Mouse (Mus musculus): ENCODE measurements around the gene Hbb-y. TPM values are rescaled to one million over a fixed set of nuclear protein-coding genes. Genes with fewer than 3 reads are reported as not detected.

Gene Hbb-y
- 35.5 and 42.6 TPM in 2 replicates for polyA plus RNA-seq (2015; fragmentation: Nextera tagmentation; extraction: Ambion mirVana)

GRCm38 (mm10) chr7:103853090-103853489, at the start of gene Hbb-y:
Hbb-y (minus strand) TSS chr7:103853216.
- Histone ChIP-seq H3K36me3 (ENCODE audit: control insufficient read depth, insufficient read depth, low read length) (no peaks in the 10 kb centered on the region), H3K4me1 (ENCODE audit: control insufficient read depth, insufficient read depth, low read length) (no peaks in the 10 kb centered on the region), H3K27ac (ENCODE audit: low read length) (no peak within 1 kb of the TSS), H3K9me3 (replicated peaks; ENCODE audit: control insufficient read depth, low read length) (no peaks in the 10 kb centered on the region), H3K4me2 (ENCODE audit: low read depth, low read length) (no peak within 1 kb of the TSS), H3K27me3 (ENCODE audit: control insufficient read depth, insufficient read depth, low read length) (no peaks in the 10 kb centered on the region), H3K4me3 (replicated peaks; ENCODE audit: low read length) (no peak within 1 kb of the TSS), H3K9ac (ENCODE audit: low read length) (no peak within 1 kb of the TSS)
- ATAC-seq (ENCODE audit: insufficient read depth, low FRiP score): no peak
- 64% methylated on average over 2 of the region's 2 CpGs for WGBS

- Histone ChIP-seq H3K9ac (ENCODE audit: low read length) (no peak within 1 kb of the TSS), H3K27ac (ENCODE audit: low read length) (no peak within 1 kb of the TSS), H3K27me3 (ENCODE audit: control insufficient read depth, insufficient read depth, low read length) (no peaks in the 10 kb centered on the region), H3K4me2 (ENCODE audit: low read depth, low read length) (no peak within 1 kb of the TSS), H3K36me3 (ENCODE audit: control insufficient read depth, insufficient read depth, low read length) (no peaks in the 10 kb centered on the region), H3K4me1 (ENCODE audit: control insufficient read depth, insufficient read depth, low read length) (no peaks in the 10 kb centered on the region), H3K4me3 (replicated peaks; ENCODE audit: low read length) (no peak within 1 kb of the TSS), H3K9me3 (replicated peaks; ENCODE audit: control insufficient read depth, low read length) (no peaks in the 10 kb centered on the region)
- ATAC-seq (ENCODE audit: insufficient read depth, low FRiP score): no peak
- 67% methylated on average over 1 of the region's 1 CpGs for WGBS
Observed at GRCm38 (mm10) chr7:103894385-103894784, 41.4 kb upstream of the Hbb-y start, which contains the start of gene Olfr64. Olfr64 (minus strand) TSS chr7:103894485.

GRCm38 (mm10) chr7:103886152-103886551, 33.1 kb upstream of the Hbb-y start, which contains the start of gene Olfr66:
Olfr66 (minus strand) TSS chr7:103886252.
- Histone ChIP-seq H3K36me3 (ENCODE audit: control insufficient read depth, insufficient read depth, low read length) (no peaks in the 10 kb centered on the region), H3K27me3 (ENCODE audit: control insufficient read depth, insufficient read depth, low read length) (no peaks in the 10 kb centered on the region), H3K4me1 (ENCODE audit: control insufficient read depth, insufficient read depth, low read length) (no peaks in the 10 kb centered on the region), H3K4me3 (replicated peaks; ENCODE audit: low read length) (no peak within 1 kb of the TSS), H3K9me3 (replicated peaks; ENCODE audit: control insufficient read depth, low read length) (no peaks in the 10 kb centered on the region), H3K9ac (ENCODE audit: low read length) (no peak within 1 kb of the TSS), H3K4me2 (ENCODE audit: low read depth, low read length) (no peak within 1 kb of the TSS), H3K27ac (ENCODE audit: low read length) (no peak within 1 kb of the TSS)
- no peak for ATAC-seq (ENCODE audit: insufficient read depth, low FRiP score)

GRCm38 (mm10) chr7:103877093-103877492, 24.1 kb upstream of the Hbb-y start:
- Histone ChIP-seq H3K36me3 (ENCODE audit: control insufficient read depth, insufficient read depth, low read length) (no peaks in the 10 kb centered on the region), H3K9me3 (replicated peaks; ENCODE audit: control insufficient read depth, low read length) (no peaks in the 10 kb centered on the region), H3K27me3 (ENCODE audit: control insufficient read depth, insufficient read depth, low read length) (no peaks in the 10 kb centered on the region), H3K27ac (ENCODE audit: low read length) (no peak overlapping the region), H3K4me3 (replicated peaks; ENCODE audit: low read length) (no peak overlapping the region), H3K4me2 (ENCODE audit: low read depth, low read length) (no peak overlapping the region), H3K9ac (ENCODE audit: low read length) (no peak overlapping the region), H3K4me1 (ENCODE audit: control insufficient read depth, insufficient read depth, low read length) (no peaks in the 10 kb centered on the region)
- WGBS: 69% methylated on average over 2 of the region's 2 CpGs
- no peak for ATAC-seq (ENCODE audit: insufficient read depth, low FRiP score)

GRCm38 (mm10) chr7:103874451-103874850, 21.4 kb upstream of the Hbb-y start:
- no peaks in the 10 kb centered on the region for H3K4me1 ChIP-seq (ENCODE audit: control insufficient read depth, insufficient read depth, low read length)
- H3K27ac ChIP-seq (ENCODE audit: low read length): no peak overlapping the region
- H3K27me3 ChIP-seq (ENCODE audit: control insufficient read depth, insufficient read depth, low read length): no peaks in the 10 kb centered on the region
- 45% methylated on average over 5 of the region's 5 CpGs for WGBS
- no peak overlapping the region for H3K4me3 ChIP-seq (replicated peaks; ENCODE audit: low read length)
- H3K36me3 ChIP-seq (ENCODE audit: control insufficient read depth, insufficient read depth, low read length): no peaks in the 10 kb centered on the region
- no peak overlapping the region for H3K9ac ChIP-seq (ENCODE audit: low read length)
- H3K9me3 ChIP-seq (replicated peaks; ENCODE audit: control insufficient read depth, low read length): no peaks in the 10 kb centered on the region
- no peak overlapping the region for H3K4me2 ChIP-seq (ENCODE audit: low read depth, low read length)
- ATAC-seq (ENCODE audit: insufficient read depth, low FRiP score): no peak

GRCm38 (mm10) chr7:103873064-103873463, 20.0 kb upstream of the Hbb-y start:
- ATAC-seq (ENCODE audit: insufficient read depth, low FRiP score): no peak
- no peak overlapping the region for H3K4me2 ChIP-seq (ENCODE audit: low read depth, low read length)
- no peaks in the 10 kb centered on the region for H3K27me3 ChIP-seq (ENCODE audit: control insufficient read depth, insufficient read depth, low read length)
- no peaks in the 10 kb centered on the region for H3K36me3 ChIP-seq (ENCODE audit: control insufficient read depth, insufficient read depth, low read length)
- H3K9me3 ChIP-seq (replicated peaks; ENCODE audit: control insufficient read depth, low read length): no peaks in the 10 kb centered on the region
- H3K4me3 ChIP-seq (replicated peaks; ENCODE audit: low read length): no peak overlapping the region
- H3K4me1 ChIP-seq (ENCODE audit: control insufficient read depth, insufficient read depth, low read length): no peaks in the 10 kb centered on the region
- no peak overlapping the region for H3K9ac ChIP-seq (ENCODE audit: low read length)
- WGBS: 2% methylated on average over 1 of the region's 1 CpGs
- H3K27ac ChIP-seq (ENCODE audit: low read length): no peak overlapping the region

- ATAC-seq (ENCODE audit: insufficient read depth, low FRiP score): 0 out of 2 replicates have a peak, but pooled peaks have one; percentile 47
- H3K27ac ChIP-seq (ENCODE audit: low read length): no peak overlapping the region
- no peak overlapping the region for H3K4me3 ChIP-seq (replicated peaks; ENCODE audit: low read length)
- no peaks in the 10 kb centered on the region for H3K4me1 ChIP-seq (ENCODE audit: control insufficient read depth, insufficient read depth, low read length)
- no peaks in the 10 kb centered on the region for H3K27me3 ChIP-seq (ENCODE audit: control insufficient read depth, insufficient read depth, low read length)
- no peaks in the 10 kb centered on the region for H3K36me3 ChIP-seq (ENCODE audit: control insufficient read depth, insufficient read depth, low read length)
- no peak overlapping the region for H3K9ac ChIP-seq (ENCODE audit: low read length)
- H3K4me2 ChIP-seq (ENCODE audit: low read depth, low read length): no peak overlapping the region
- no peaks in the 10 kb centered on the region for H3K9me3 ChIP-seq (replicated peaks; ENCODE audit: control insufficient read depth, low read length)
Observed at GRCm38 (mm10) chr7:103870667-103871066, 17.7 kb upstream of the Hbb-y start.

- no peak overlapping the region for H3K4me2 ChIP-seq (ENCODE audit: low read depth, low read length)
- no peaks in the 10 kb centered on the region for H3K4me1 ChIP-seq (ENCODE audit: control insufficient read depth, insufficient read depth, low read length)
- H3K27ac ChIP-seq (ENCODE audit: low read length): no peak overlapping the region
- H3K9ac ChIP-seq (ENCODE audit: low read length): no peak overlapping the region
- peak; percentile 73 for ATAC-seq (ENCODE audit: insufficient read depth, low FRiP score)
- no peaks in the 10 kb centered on the region for H3K9me3 ChIP-seq (replicated peaks; ENCODE audit: control insufficient read depth, low read length)
- no peak overlapping the region for H3K4me3 ChIP-seq (replicated peaks; ENCODE audit: low read length)
- no peaks in the 10 kb centered on the region for H3K27me3 ChIP-seq (ENCODE audit: control insufficient read depth, insufficient read depth, low read length)
- H3K36me3 ChIP-seq (ENCODE audit: control insufficient read depth, insufficient read depth, low read length): no peaks in the 10 kb centered on the region
Observed at GRCm38 (mm10) chr7:103865716-103866115, 12.7 kb upstream of the Hbb-y start.

- H3K36me3 ChIP-seq (ENCODE audit: control insufficient read depth, insufficient read depth, low read length): no peaks in the 10 kb centered on the region
- no peak overlapping the region for H3K9ac ChIP-seq (ENCODE audit: low read length)
- no peak overlapping the region for H3K27ac ChIP-seq (ENCODE audit: low read length)
- H3K9me3 ChIP-seq (replicated peaks; ENCODE audit: control insufficient read depth, low read length): no peaks in the 10 kb centered on the region
- 81% methylated on average over 3 of the region's 3 CpGs for WGBS
- no peak overlapping the region for H3K4me2 ChIP-seq (ENCODE audit: low read depth, low read length)
- H3K4me3 ChIP-seq (replicated peaks; ENCODE audit: low read length): no peak overlapping the region
- no peaks in the 10 kb centered on the region for H3K27me3 ChIP-seq (ENCODE audit: control insufficient read depth, insufficient read depth, low read length)
- no peaks in the 10 kb centered on the region for H3K4me1 ChIP-seq (ENCODE audit: control insufficient read depth, insufficient read depth, low read length)
- ATAC-seq (ENCODE audit: insufficient read depth, low FRiP score): no peak
Observed at GRCm38 (mm10) chr7:103861531-103861930, 8.5 kb upstream of the Hbb-y start.

GRCm38 (mm10) chr7:103860855-103861254, 7.8 kb upstream of the Hbb-y start:
- H3K9me3 ChIP-seq (replicated peaks; ENCODE audit: control insufficient read depth, low read length): no peaks in the 10 kb centered on the region
- no peaks in the 10 kb centered on the region for H3K4me1 ChIP-seq (ENCODE audit: control insufficient read depth, insufficient read depth, low read length)
- H3K4me3 ChIP-seq (replicated peaks; ENCODE audit: low read length): no peak overlapping the region
- no peaks in the 10 kb centered on the region for H3K27me3 ChIP-seq (ENCODE audit: control insufficient read depth, insufficient read depth, low read length)
- peak; percentile 90 for ATAC-seq (ENCODE audit: insufficient read depth, low FRiP score)
- 21% methylated on average over 1 of the region's 1 CpGs for WGBS
- no peak overlapping the region for H3K9ac ChIP-seq (ENCODE audit: low read length)
- no peak overlapping the region for H3K27ac ChIP-seq (ENCODE audit: low read length)
- H3K4me2 ChIP-seq (ENCODE audit: low read depth, low read length): no peak overlapping the region
- no peaks in the 10 kb centered on the region for H3K36me3 ChIP-seq (ENCODE audit: control insufficient read depth, insufficient read depth, low read length)
